Mouse (Mus musculus): ENCODE measurements around the gene Gm8011. TPM values are rescaled to one million over a fixed set of nuclear protein-coding genes. Genes with fewer than 3 reads are reported as not detected.
"Not testable (repeated sequence)": the region's sequence is repeated elsewhere in the genome, so short reads cannot be mapped to it uniquely, and the experiment has no call there.

Gm8011 gene
- total RNA-seq (2014; fragmentation: Nextera tagmentation) (not detected in 2 replicates), total RNA-seq (2017) (not detected in 2 replicates)

GRCm38 (mm10) chr14:42463581-42463980 lies at the start of gene Gm8011:
Gm8011 (plus strand) TSS chr14:42463881.
- not testable (repeated sequence) for ATAC-seq (replicated peaks; ENCODE audit: poor library complexity, severe bottlenecking)

- ATAC-seq (replicated peaks; ENCODE audit: poor library complexity, severe bottlenecking): not testable (repeated sequence)
These were observed 24.1 kb upstream of the Gm8011 start, which contains the start of gene Gm8005 for GRCm38 (mm10) chr14:42439573-42439972. Gm8005 (minus strand) TSS chr14:42439673.

GRCm38 (mm10) chr14:42502249-42502648 lies 38.6 kb downstream of the Gm8011 start, which contains the start of gene Gm8020:
Gm8020 (minus strand) TSS chr14:42502349.
- not testable (repeated sequence) for ATAC-seq (replicated peaks; ENCODE audit: poor library complexity, severe bottlenecking)

Other genes with a start within 250 kb of the Gm8011 start
- gene Gm17026, start 203.8 kb upstream of the Gm8011 start, total RNA-seq (2014; fragmentation: Nextera tagmentation): not detected in 2 replicates
- gene Gm17026, start 203.8 kb upstream of the Gm8011 start, total RNA-seq (2017): not detected in 2 replicates
- not detected in 2 replicates for gene Gm9611, start 166.5 kb upstream of the Gm8011 start, total RNA-seq (2014; fragmentation: Nextera tagmentation)
- not detected in 2 replicates for gene Gm9611, start 166.5 kb upstream of the Gm8011 start, total RNA-seq (2017)
- gene Gm7995, start 153.7 kb upstream of the Gm8011 start, total RNA-seq (2014; fragmentation: Nextera tagmentation): not detected in 2 replicates
- gene Gm7995, start 153.7 kb upstream of the Gm8011 start, total RNA-seq (2017): not detected in 2 replicates
- gene Gm8005, start 24.2 kb upstream of the Gm8011 start, total RNA-seq (2014; fragmentation: Nextera tagmentation): not detected in 2 replicates
- not detected in 2 replicates for gene Gm8005, start 24.2 kb upstream of the Gm8011 start, total RNA-seq (2017)
- gene Gm8020, start 38.5 kb downstream of the Gm8011 start, total RNA-seq (2014; fragmentation: Nextera tagmentation): not detected in 2 replicates
- gene Gm8020, start 38.5 kb downstream of the Gm8011 start, total RNA-seq (2017): not detected in 2 replicates
- gene Gm8024, start 60.4 kb downstream of the Gm8011 start, total RNA-seq (2014; fragmentation: Nextera tagmentation): not detected in 2 replicates
- gene Gm8024, start 60.4 kb downstream of the Gm8011 start, total RNA-seq (2017): not detected in 2 replicates
- not detected in 2 replicates for gene Gm17124, start 136.0 kb downstream of the Gm8011 start, total RNA-seq (2014; fragmentation: Nextera tagmentation)
- not detected in 2 replicates for gene Gm17124, start 136.0 kb downstream of the Gm8011 start, total RNA-seq (2017)
- not detected in 2 replicates for gene Gm3633, start 178.0 kb downstream of the Gm8011 start, total RNA-seq (2014; fragmentation: Nextera tagmentation)
- gene Gm3633, start 178.0 kb downstream of the Gm8011 start, total RNA-seq (2017): not detected in 2 replicates
- not detected in 2 replicates for gene Gm10378, start 192.1 kb downstream of the Gm8011 start, total RNA-seq (2014; fragmentation: Nextera tagmentation)
- not detected in 2 replicates for gene Gm10378, start 192.1 kb downstream of the Gm8011 start, total RNA-seq (2017)

Data from granulocyte monocyte progenitor cell, adult 5-6 weeks (primary cell).